Mouse (Mus musculus) neutrophil, adult 5-6 weeks (primary cell): ENCODE results near the gene Poll. TPM values are rescaled to one million over a fixed set of nuclear protein-coding genes. Genes with fewer than 3 reads are reported as not detected.

Experiments used
- total RNA-seq: library from RNA; stranded (forward); fragments of 200-1000 nt; gene quantifications from 2 replicates; pipeline ENCODE4 v1.2.3, GENCODE M21; 2017

The Poll gene
- total RNA-seq, 1 experiment from 2014 or later = 8.7 TPM

Other genes with a start within 250 kb of the Poll start
- 21.4 and 23.8 TPM in 2 replicates for gene Btrc, start 196.8 kb downstream of the Poll start, total RNA-seq
- gene Gm17018, start 84 bp upstream of the Poll start, total RNA-seq = 12.2 and 19.3 TPM in 2 replicates
- gene Fbxw4, start 99.8 kb upstream of the Poll start, total RNA-seq = 20.6 and 20.8 TPM in 2 replicates
- not detected in 2 replicates for gene Fgf8, start 182.4 kb upstream of the Poll start, total RNA-seq
- gene Npm3, start 189.1 kb upstream of the Poll start, total RNA-seq = 24.2 and 24.8 TPM in 2 replicates
- 514 and 539 TPM in 2 replicates for gene Mgea5, start 223.3 kb upstream of the Poll start, total RNA-seq